Mouse (Mus musculus): Measurements from ENCODE around the gene Nmrk1. TPM values are rescaled to one million over a fixed set of nuclear protein-coding genes. Genes with fewer than 3 reads are reported as not detected.

Nmrk1 gene
- total RNA-seq, 2 experiments from 2014 or later, result 8.6 to 10.2 TPM

DNA sequence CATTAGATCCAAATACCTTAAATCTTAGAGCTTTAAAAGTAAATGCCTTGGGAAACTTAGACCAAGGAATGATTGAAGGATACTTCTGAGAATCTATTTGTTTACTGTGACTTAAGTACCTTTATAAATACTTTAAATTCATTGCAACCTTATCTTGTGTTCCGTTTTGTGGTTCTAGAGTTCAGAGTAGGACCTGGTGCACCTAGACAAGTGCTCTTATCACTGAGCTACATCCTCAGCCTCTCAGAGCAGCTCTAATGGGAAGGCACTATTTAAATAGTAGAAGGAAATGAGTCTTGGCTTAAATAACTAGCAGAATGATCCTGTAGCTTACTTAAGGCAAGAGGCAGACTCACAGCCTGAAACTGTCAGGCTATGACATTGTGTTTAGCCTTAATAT is 63.8 kb downstream of the Nmrk1 start:
- DNase-seq (ENCODE audit: low spot score in 2 of 2), result no peak

Other genes with a start within 250 kb of the Nmrk1 start
- gene Ostf1, start 127 bp upstream of the Nmrk1 start, total RNA-seq (2021), result 10 to 100 TPM; 33.2 to 39.3 TPM
- gene Carnmt1, start 38.8 kb downstream of the Nmrk1 start, total RNA-seq (2021), result 10 to 100 TPM in 1 of 2 experiments, 1 to 10 TPM in 1; 9.2 to 11.9 TPM
- gene D030056L22Rik, start 81.2 kb downstream of the Nmrk1 start, total RNA-seq (2021), result 10 to 100 TPM; 21.2 to 22.3 TPM
- under 1 TPM; 0.53 to 0.67 TPM for gene Trpm6, start 118.0 kb downstream of the Nmrk1 start, total RNA-seq (2021)

Data from layer of hippocampus, postnatal 14 days (tissue).